Mouse (Mus musculus): Measurements from ENCODE around the gene Armh4. TPM values are rescaled to one million over a fixed set of nuclear protein-coding genes. Genes with fewer than 3 reads are reported as not detected.

The Armh4 gene
- polyA plus RNA-seq, 1 experiment from 2014 or later = 40.8 TPM

Other genes with a start within 250 kb of the Armh4 start
- not detected in 2 replicates for gene Olfr722, start 118.6 kb upstream of the Armh4 start, polyA plus RNA-seq (2015; fragmentation: Nextera tagmentation; extraction: Ambion mirVana)
- gene Olfr723, start 148.4 kb upstream of the Armh4 start, polyA plus RNA-seq (2015; fragmentation: Nextera tagmentation; extraction: Ambion mirVana) = not detected in 2 replicates
- not detected in 2 replicates for gene Olfr724, start 179.9 kb upstream of the Armh4 start, polyA plus RNA-seq (2015; fragmentation: Nextera tagmentation; extraction: Ambion mirVana)

Data from heart, embryonic 16.5 days (tissue).